Mouse (Mus musculus) limb, embryonic 15.5 days (tissue): ENCODE measurements around the gene Itih1. TPM values are rescaled to one million over a fixed set of nuclear protein-coding genes. Genes with fewer than 3 reads are reported as not detected.

Experiments used
- ATAC-seq: fragments of 200-750 bp; cut with Nextera tagmentation; 2 replicates; pipeline ENCODE4 v1.8.0; 2017; ENCODE audit warnings: low read depth, moderate TSS enrichment; ENCODE audit not compliant: insufficient number of reproducible peaks, low FRiP score, low TSS enrichment
- H3K27ac ChIP-seq: fragments of 300-500 bp; sonication (generic); 2 replicates; pipeline ENCODE4 v1.5.1; 2015; ENCODE audit warnings: moderate library complexity, mild to moderate bottlenecking, inconsistent platforms
- H3K27me3 ChIP-seq: fragments of 300-500 bp; sonication (generic); 2 replicates; pipeline ENCODE4 v1.6.1; 2015; ENCODE audit warnings: inconsistent platforms
- H3K36me3 ChIP-seq: fragments of 300-500 bp; sonication (generic); 2 replicates; pipeline ENCODE4 v1.6.1; 2015; ENCODE audit warnings: inconsistent platforms
- H3K4me1 ChIP-seq: fragments of 300-500 bp; sonication (generic); 2 replicates; pipeline ENCODE4 v1.6.1; 2015; ENCODE audit warnings: inconsistent platforms
- H3K4me2 ChIP-seq: fragments of 300-500 bp; sonication (generic); 2 replicates; pipeline ENCODE4 v1.6.1; 2015; ENCODE audit warnings: mild to moderate bottlenecking, inconsistent platforms
- H3K4me3 ChIP-seq: fragments of 300-500 bp; sonication (generic); 2 replicates; pipeline ENCODE4 v1.5.1; 2015; ENCODE audit warnings: mild to moderate bottlenecking, inconsistent platforms
- H3K9ac ChIP-seq: fragments of 300-500 bp; sonication (generic); 2 replicates; pipeline ENCODE4 v1.6.1; 2015; ENCODE audit warnings: inconsistent platforms
- H3K9me3 ChIP-seq: fragments of 300-500 bp; sonication (generic); 2 replicates; pipeline ENCODE4 v1.6.1; 2016; ENCODE audit warnings: inconsistent platforms
- WGBS: fragments of 180-500 bp; shearing (Covaris S2); methylation state at CpG from one replicate; pipeline ENCODE4 v1.1.7; 2015; 5-methylcytosine and 5-hydroxymethylcytosine counted together
- polyA plus RNA-seq: library from polyadenylated mRNA; unstranded; fragments of >200 nt; fragmentation: Nextera tagmentation; extraction: Ambion mirVana; gene quantifications from 2 replicates; pipeline ENCODE4 v1.2.1, GENCODE M21; 2015

Itih1 gene
- 0.20 TPM in 1 of 2 replicates, not detected in the other for polyA plus RNA-seq

GRCm38 (mm10) chr14:30943038-30943437 is at the start of gene Itih1:
TSS of gene Itih1 (minus strand) at chr14:30943289.
- H3K27ac ChIP-seq: no peak within 1 kb of the TSS
- ATAC-seq: no peak
- no peaks in the 10 kb centered on the region for H3K9me3 ChIP-seq
- H3K27me3 ChIP-seq: no peaks in the 10 kb centered on the region
- H3K9ac ChIP-seq: no peak within 1 kb of the TSS
- H3K4me1 ChIP-seq: no peaks in the 10 kb centered on the region
- 85% methylated on average over 7 of the region's 7 CpGs for WGBS
- no peak within 1 kb of the TSS for H3K4me3 ChIP-seq
- H3K4me2 ChIP-seq: no peak within 1 kb of the TSS
- no peaks in the 10 kb centered on the region for H3K36me3 ChIP-seq

GRCm38 (mm10) chr14:30976222-30976621 is 33.1 kb upstream of the Itih1 start:
- no peak overlapping the region for H3K4me2 ChIP-seq
- no peak overlapping the region for H3K9ac ChIP-seq
- no peak for ATAC-seq
- no peak overlapping the region for H3K4me3 ChIP-seq
- H3K36me3 ChIP-seq: peaks cover 23% of the 10 kb centered on the region
- H3K27ac ChIP-seq: no peak overlapping the region
- H3K4me1 ChIP-seq: no peaks in the 10 kb centered on the region
- H3K9me3 ChIP-seq: no peaks in the 10 kb centered on the region
- no peaks in the 10 kb centered on the region for H3K27me3 ChIP-seq
- WGBS: 87% methylated on average over 3 of the region's 3 CpGs

GRCm38 (mm10) chr14:30974204-30974603 is 31.1 kb upstream of the Itih1 start:
- Histone ChIP-seq H3K36me3 (peaks cover 28% of the 10 kb centered on the region), H3K4me1 (no peaks in the 10 kb centered on the region), H3K9me3 (no peaks in the 10 kb centered on the region), H3K9ac (no peak overlapping the region), H3K4me3 (no peak overlapping the region), H3K27ac (no peak overlapping the region), H3K4me2 (no peak overlapping the region), H3K27me3 (no peaks in the 10 kb centered on the region)
- ATAC-seq: no peak
- WGBS: 82% methylated on average over 6 of the region's 6 CpGs

GRCm38 (mm10) chr14:30960366-30960765 is 17.3 kb upstream of the Itih1 start:
- 97% methylated on average over 1 of the region's 1 CpGs for WGBS
- no peak overlapping the region for H3K4me2 ChIP-seq
- peaks cover 23% of the 10 kb centered on the region for H3K36me3 ChIP-seq
- H3K9ac ChIP-seq: no peak overlapping the region
- no peaks in the 10 kb centered on the region for H3K27me3 ChIP-seq
- H3K4me1 ChIP-seq: no peaks in the 10 kb centered on the region
- H3K9me3 ChIP-seq: no peaks in the 10 kb centered on the region
- H3K4me3 ChIP-seq: no peak overlapping the region
- no peak for ATAC-seq
- H3K27ac ChIP-seq: no peak overlapping the region

- Histone ChIP-seq H3K9me3 (no peaks in the 10 kb centered on the region), H3K36me3 (peaks cover 23% of the 10 kb centered on the region), H3K4me2 (no peak overlapping the region), H3K4me3 (no peak overlapping the region), H3K4me1 (no peaks in the 10 kb centered on the region), H3K27ac (no peak overlapping the region), H3K27me3 (no peaks in the 10 kb centered on the region), H3K9ac (no peak overlapping the region)
- 93% methylated on average over 4 of the region's 4 CpGs for WGBS
- no peak for ATAC-seq
These were observed 15.9 kb upstream of the Itih1 start for GRCm38 (mm10) chr14:30959031-30959430.

GRCm38 (mm10) chr14:30958517-30958916 is 15.4 kb upstream of the Itih1 start:
- 77% methylated on average over 2 of the region's 2 CpGs for WGBS
- H3K36me3 ChIP-seq: peaks cover 20% of the 10 kb centered on the region

GRCm38 (mm10) chr14:30951154-30951825 is 8.2 kb upstream of the Itih1 start, which contains the start of gene Nek4:
TSS of gene Nek4 (plus strand) at chr14:30951377.
- ATAC-seq: peak; percentile 97
- Histone ChIP-seq H3K9me3 (no peaks in the 10 kb centered on the region), H3K36me3 (no peaks in the 10 kb centered on the region), H3K4me3 (peak within 1 kb of the TSS; percentile 87), H3K4me2 (peak within 1 kb of the TSS; percentile 67), H3K27ac (peak within 1 kb of the TSS; percentile 78), H3K9ac (peak within 1 kb of the TSS; percentile 82), H3K27me3 (no peaks in the 10 kb centered on the region), H3K4me1 (peaks cover 4% of the 10 kb centered on the region; the same call in 1 of the 2 replicates)
- WGBS: under 1% methylated on average over 57 of the region's 57 CpGs

More at GRCm38 (mm10) chr14:30958517-30958916, 15.4 kb upstream of the Itih1 start:
- no peaks in the 10 kb centered on the region for H3K9me3 ChIP-seq
- no peak overlapping the region for H3K4me2 ChIP-seq
- H3K4me3 ChIP-seq: no peak overlapping the region
- H3K4me1 ChIP-seq: no peaks in the 10 kb centered on the region
- no peak for ATAC-seq
- H3K27me3 ChIP-seq: no peaks in the 10 kb centered on the region
- no peak overlapping the region for H3K27ac ChIP-seq
- no peak overlapping the region for H3K9ac ChIP-seq

- H3K4me2 ChIP-seq: no peak overlapping the region
- no peak overlapping the region for H3K27ac ChIP-seq
- ATAC-seq: no peak
- H3K27me3 ChIP-seq: no peaks in the 10 kb centered on the region
- H3K9me3 ChIP-seq: no peaks in the 10 kb centered on the region
- H3K9ac ChIP-seq: no peak overlapping the region
- peaks cover 4% of the 10 kb centered on the region; the same call in 1 of the 2 replicates for H3K4me1 ChIP-seq
- no peaks in the 10 kb centered on the region for H3K36me3 ChIP-seq
- WGBS: 96% methylated on average over 10 of the region's 10 CpGs
- H3K4me3 ChIP-seq: no peak overlapping the region
These were observed 6.9 kb upstream of the Itih1 start for GRCm38 (mm10) chr14:30949986-30950385.

GRCm38 (mm10) chr14:30944745-30945144 is 1.7 kb upstream of the Itih1 start:
- Histone ChIP-seq H3K27me3 (no peaks in the 10 kb centered on the region), H3K9ac (no peak overlapping the region; the same call in 1 of the 2 replicates), H3K36me3 (no peaks in the 10 kb centered on the region), H3K27ac (no peak overlapping the region), H3K4me2 (no peak overlapping the region), H3K9me3 (no peaks in the 10 kb centered on the region), H3K4me3 (no peak overlapping the region), H3K4me1 (no peaks in the 10 kb centered on the region)
- no peak for ATAC-seq
- 73% methylated on average over 2 of the region's 2 CpGs for WGBS

GRCm38 (mm10) chr14:30943860-30944674 is 978 bp upstream of the Itih1 start:
- no peak overlapping the region for H3K27ac ChIP-seq
- no peaks in the 10 kb centered on the region for H3K27me3 ChIP-seq
- no peaks in the 10 kb centered on the region for H3K4me1 ChIP-seq
- WGBS: 63% methylated on average over 11 of the region's 11 CpGs
- no peak for ATAC-seq
- H3K4me3 ChIP-seq: no peak overlapping the region
- no peak overlapping the region for H3K4me2 ChIP-seq
- no peaks in the 10 kb centered on the region for H3K36me3 ChIP-seq
- no peaks in the 10 kb centered on the region for H3K9me3 ChIP-seq
- H3K9ac ChIP-seq: no peak overlapping the region

GRCm38 (mm10) chr14:30942254-30942653 is 835 bp downstream of the Itih1 start:
- H3K4me3 ChIP-seq: no peak overlapping the region
- H3K27ac ChIP-seq: no peak overlapping the region
- no peak overlapping the region for H3K4me2 ChIP-seq
- H3K27me3 ChIP-seq: no peaks in the 10 kb centered on the region
- H3K9me3 ChIP-seq: no peaks in the 10 kb centered on the region
- H3K9ac ChIP-seq: no peak overlapping the region
- no peaks in the 10 kb centered on the region for H3K36me3 ChIP-seq
- no peaks in the 10 kb centered on the region for H3K4me1 ChIP-seq
- WGBS: 89% methylated on average over 4 of the region's 4 CpGs
- ATAC-seq: no peak

GRCm38 (mm10) chr14:30933351-30933750 is 9.7 kb downstream of the Itih1 start:
- Histone ChIP-seq H3K9ac (no peak overlapping the region), H3K4me1 (no peaks in the 10 kb centered on the region), H3K36me3 (no peaks in the 10 kb centered on the region), H3K4me3 (no peak overlapping the region), H3K9me3 (no peaks in the 10 kb centered on the region), H3K27me3 (no peaks in the 10 kb centered on the region), H3K27ac (no peak overlapping the region), H3K4me2 (no peak overlapping the region)
- 84% methylated on average over 9 of the region's 9 CpGs for WGBS
- no peak for ATAC-seq
